Mouse (Mus musculus): ENCODE measurements around the gene Mnat1. TPM values are rescaled to one million over a fixed set of nuclear protein-coding genes. Genes with fewer than 3 reads are reported as not detected.
A peak's percentile ranks its signal among the peaks of the same experiment; 100 is the strongest.
"Not testable (repeated sequence)": the region's sequence is repeated elsewhere in the genome, so short reads cannot be mapped to it uniquely, and the experiment has no call there.

The Mnat1 gene
- 20.8 and 21.6 TPM in 2 replicates for polyA plus RNA-seq (2015; fragmentation: Nextera tagmentation; extraction: Ambion mirVana)

GRCm38 (mm10) chr12:73123093-73124041 lies at the start of gene Mnat1:
Gene Mnat1 (plus strand): TSS chr12:73123717.
- no peak within 1 kb of the TSS for H3K27ac ChIP-seq
- ATAC-seq, result peak; percentile 85
- under 1% methylated on average over 23 of the region's 23 CpGs for WGBS
- H3K4me2 ChIP-seq, result peak within 1 kb of the TSS; percentile 61
- H3K9ac ChIP-seq, result peak within 1 kb of the TSS; percentile 70
- H3K9me3 ChIP-seq (replicated peaks), result no peaks in the 10 kb centered on the region
- H3K36me3 ChIP-seq (ENCODE audit: poor library complexity, severe bottlenecking), result no peaks in the 10 kb centered on the region
- H3K4me3 ChIP-seq, result peak within 1 kb of the TSS; percentile 69
- H3K4me1 ChIP-seq, result peaks cover 14% of the 10 kb centered on the region
- no peaks in the 10 kb centered on the region for H3K27me3 ChIP-seq

DNA sequence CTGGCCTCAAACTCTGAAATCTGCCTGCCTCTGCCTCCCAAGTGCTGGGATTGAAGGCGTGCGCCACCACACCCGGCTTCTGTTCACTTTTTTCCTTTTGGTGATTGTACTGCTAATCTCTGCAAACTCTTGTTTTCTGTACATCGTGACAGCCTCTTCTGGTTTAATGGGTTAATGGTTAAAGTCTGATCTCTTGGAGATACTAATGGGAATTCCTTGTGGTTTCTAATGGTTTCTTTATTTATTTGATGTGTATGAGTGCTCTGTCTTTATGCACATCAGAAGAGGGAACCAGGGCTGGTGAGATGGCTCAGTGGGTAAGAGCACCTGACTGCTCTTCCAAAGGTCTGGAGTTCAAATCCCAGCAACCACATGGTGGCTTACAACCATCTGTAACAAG lies 41.7 kb upstream of the Mnat1 start:
- ATAC-seq; H3K4me3 ChIP-seq; H3K27ac ChIP-seq; H3K4me1 ChIP-seq; H3K36me3 ChIP-seq (ENCODE audit: poor library complexity, severe bottlenecking); H3K27me3 ChIP-seq; H3K9ac ChIP-seq; H3K9me3 ChIP-seq (replicated peaks); H3K4me2 ChIP-seq: not testable (repeated sequence)
- 90% methylated on average over 4 of the region's 4 CpGs for WGBS

GRCm38 (mm10) chr12:73083773-73084172 lies 39.7 kb upstream of the Mnat1 start:
- Histone ChIP-seq H3K27me3 (no peaks in the 10 kb centered on the region), H3K4me2 (no peak overlapping the region), H3K9me3 (replicated peaks) (no peaks in the 10 kb centered on the region), H3K9ac (no peak overlapping the region), H3K27ac (no peak overlapping the region), H3K36me3 (ENCODE audit: poor library complexity, severe bottlenecking) (no peaks in the 10 kb centered on the region), H3K4me1 (no peaks in the 10 kb centered on the region), H3K4me3 (no peak overlapping the region)
- ATAC-seq, result no peak
- 89% methylated on average over 4 of the region's 4 CpGs for WGBS

DNA sequence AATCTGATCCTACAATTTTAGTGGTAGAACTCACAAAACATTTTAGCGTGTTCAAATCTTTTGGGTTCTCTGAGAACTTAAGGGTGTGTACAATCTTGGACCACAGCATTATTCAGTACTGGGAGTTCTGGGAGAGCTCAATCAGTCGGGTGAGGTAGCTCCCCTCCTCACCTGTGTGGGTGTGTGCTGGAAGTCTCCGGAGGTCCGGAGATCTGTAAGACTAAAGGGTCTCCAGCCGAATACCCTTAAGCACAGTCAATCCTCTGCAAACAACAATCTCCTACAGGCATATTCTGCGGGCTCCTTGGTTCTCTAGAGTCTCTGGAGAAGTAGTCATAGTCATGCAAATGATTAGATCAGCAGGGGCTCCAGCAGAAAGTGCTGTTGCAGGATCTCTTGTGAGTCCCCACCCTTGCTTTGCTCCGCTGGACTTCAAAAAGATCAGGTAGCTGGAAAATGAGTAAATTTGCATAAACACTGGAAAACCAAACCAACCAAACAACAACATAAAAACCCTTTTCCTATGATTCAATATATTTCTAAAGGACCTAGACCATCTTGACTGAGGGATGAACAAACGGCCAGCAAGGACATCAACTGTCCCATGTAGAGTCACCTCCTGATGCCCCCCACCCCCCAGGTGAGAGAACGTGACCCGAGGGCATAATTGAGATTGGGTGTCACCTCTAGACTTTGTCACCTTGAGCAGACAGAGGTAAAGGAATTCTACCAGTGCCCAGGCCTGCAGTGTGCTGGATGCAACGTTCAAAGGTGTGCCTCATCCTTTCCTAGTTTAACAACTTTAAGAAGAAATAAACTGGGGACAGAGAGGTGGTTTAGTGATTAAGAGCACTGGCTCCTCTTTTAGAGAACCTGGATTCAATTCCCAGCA lies 37.5 kb upstream of the Mnat1 start:
- no peaks in the 10 kb centered on the region for H3K27me3 ChIP-seq
- ATAC-seq, result no peak
- no peaks in the 10 kb centered on the region for H3K9me3 ChIP-seq (replicated peaks)
- H3K27ac ChIP-seq, result no peak overlapping the region
- H3K4me1 ChIP-seq, result no peaks in the 10 kb centered on the region
- WGBS, result 22% methylated on average over 11 of the region's 11 CpGs
- no peak overlapping the region for H3K9ac ChIP-seq
- H3K4me2 ChIP-seq, result no peak overlapping the region
- no peaks in the 10 kb centered on the region for H3K36me3 ChIP-seq (ENCODE audit: poor library complexity, severe bottlenecking)
- H3K4me3 ChIP-seq, result no peak overlapping the region

DNA sequence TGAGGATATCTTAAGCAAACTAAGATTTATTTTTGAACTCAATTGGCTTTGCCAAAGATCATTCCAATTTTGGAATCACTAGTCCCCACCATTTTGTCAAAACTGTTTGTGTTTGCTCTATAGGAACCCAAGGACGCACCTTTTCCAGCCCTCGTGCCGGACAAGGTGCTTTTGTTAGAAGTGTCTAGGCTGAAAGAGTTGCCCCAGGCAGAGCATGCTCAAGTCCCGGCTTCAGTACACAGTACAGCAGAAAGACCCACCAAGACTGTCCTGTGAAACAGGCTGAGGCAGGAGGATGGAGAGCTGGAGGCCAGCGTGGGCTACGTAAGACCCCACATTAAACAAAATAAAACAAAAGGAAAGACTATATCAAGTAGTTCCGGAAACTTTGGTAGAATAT lies 36.4 kb upstream of the Mnat1 start:
- no peak overlapping the region for H3K27ac ChIP-seq
- ATAC-seq, result no peak
- 88% methylated on average over 7 of the region's 7 CpGs for WGBS

DNA sequence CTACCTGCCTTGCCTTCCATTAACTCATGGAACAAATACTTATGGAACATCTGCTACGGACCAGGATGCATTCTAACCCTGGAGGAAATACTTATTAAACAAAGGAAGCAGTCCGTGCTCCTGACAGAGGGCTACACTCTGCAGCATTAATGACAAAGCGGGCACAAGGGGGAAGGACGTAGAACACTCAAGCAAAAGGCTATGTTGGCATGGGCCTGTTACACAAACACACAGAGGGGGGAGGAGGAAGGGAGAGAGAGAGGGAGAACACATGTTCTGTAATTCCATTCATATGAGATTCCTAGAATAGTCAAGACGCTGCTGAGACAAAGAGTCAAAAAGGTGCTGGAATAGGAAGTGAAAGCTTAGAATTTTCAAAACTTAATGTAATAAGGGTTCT lies 35.0 kb upstream of the Mnat1 start:
- no peak for ATAC-seq
- no peak overlapping the region for H3K27ac ChIP-seq
- WGBS, result 74% methylated on average over 5 of the region's 5 CpGs

More for the DNA sequence above, 36.4 kb upstream of the Mnat1 start:
- H3K36me3 ChIP-seq (ENCODE audit: poor library complexity, severe bottlenecking), result no peaks in the 10 kb centered on the region
- no peaks in the 10 kb centered on the region for H3K27me3 ChIP-seq
- H3K4me1 ChIP-seq, result no peaks in the 10 kb centered on the region
- no peak overlapping the region for H3K4me3 ChIP-seq
- no peak overlapping the region for H3K4me2 ChIP-seq
- no peak overlapping the region for H3K9ac ChIP-seq
- no peaks in the 10 kb centered on the region for H3K9me3 ChIP-seq (replicated peaks)

DNA sequence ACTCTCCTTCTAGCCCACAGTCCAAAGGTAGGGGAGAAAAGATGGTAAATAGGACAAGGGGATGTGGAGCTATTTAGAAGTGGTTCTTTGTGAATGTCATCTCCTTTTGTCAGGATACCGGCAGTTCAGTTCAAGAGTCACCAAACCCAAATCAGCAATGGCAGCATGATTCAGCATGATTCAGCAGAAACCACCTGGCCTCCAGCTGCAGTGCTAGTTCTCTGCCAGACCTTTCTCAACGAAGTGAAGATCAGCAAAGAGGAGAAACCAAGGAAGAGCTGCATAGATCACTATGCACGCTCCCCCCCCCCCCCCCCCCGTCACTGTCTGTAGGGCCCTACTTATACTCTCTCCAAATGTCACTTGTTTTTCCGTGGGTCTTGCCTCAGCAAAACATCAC lies 34.6 kb upstream of the Mnat1 start:
- H3K4me3 ChIP-seq, result no peak overlapping the region
- H3K4me2 ChIP-seq, result no peak overlapping the region
- no peaks in the 10 kb centered on the region for H3K27me3 ChIP-seq
- H3K9ac ChIP-seq, result no peak overlapping the region
- WGBS, result 63% methylated on average over 5 of the region's 5 CpGs
- no peaks in the 10 kb centered on the region for H3K36me3 ChIP-seq (ENCODE audit: poor library complexity, severe bottlenecking)
- no peaks in the 10 kb centered on the region for H3K4me1 ChIP-seq
- H3K27ac ChIP-seq, result no peak overlapping the region
- H3K9me3 ChIP-seq (replicated peaks), result no peaks in the 10 kb centered on the region
- no peak for ATAC-seq

More for the DNA sequence above, 35.0 kb upstream of the Mnat1 start:
- Histone ChIP-seq H3K4me3 (no peak overlapping the region), H3K27me3 (no peaks in the 10 kb centered on the region), H3K4me2 (no peak overlapping the region), H3K9ac (no peak overlapping the region), H3K36me3 (ENCODE audit: poor library complexity, severe bottlenecking) (no peaks in the 10 kb centered on the region), H3K9me3 (replicated peaks) (no peaks in the 10 kb centered on the region), H3K4me1 (no peaks in the 10 kb centered on the region)

- WGBS, result 79% methylated on average over 7 of the region's 7 CpGs
- Histone ChIP-seq H3K9ac (no peak overlapping the region), H3K36me3 (ENCODE audit: poor library complexity, severe bottlenecking) (no peaks in the 10 kb centered on the region), H3K9me3 (replicated peaks) (no peaks in the 10 kb centered on the region), H3K4me3 (no peak overlapping the region), H3K4me1 (no peaks in the 10 kb centered on the region), H3K27ac (no peak overlapping the region), H3K4me2 (no peak overlapping the region), H3K27me3 (no peaks in the 10 kb centered on the region)
- ATAC-seq, result no peak
Observed at GRCm38 (mm10) chr12:73090672-73091335, 32.7 kb upstream of the Mnat1 start.

DNA sequence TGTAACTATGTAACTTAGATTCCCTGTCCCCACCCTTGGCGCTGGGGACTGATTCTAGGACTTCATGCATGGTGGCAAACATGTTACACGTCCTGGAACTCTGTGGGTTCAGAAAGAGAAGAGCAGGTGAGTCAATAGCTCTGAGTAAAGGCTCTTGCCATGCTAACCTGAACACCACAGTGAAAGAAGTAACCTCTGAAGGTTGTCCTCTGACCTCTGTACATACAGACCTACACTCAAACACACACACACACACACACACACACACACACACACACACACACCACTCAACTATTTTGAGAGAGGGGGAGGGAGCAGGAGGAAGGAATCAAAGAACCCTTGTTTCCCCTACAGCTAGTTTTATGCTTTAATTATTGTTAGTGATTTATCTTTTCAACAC lies 29.3 kb upstream of the Mnat1 start:
- Histone ChIP-seq H3K4me1 (no peaks in the 10 kb centered on the region), H3K4me3 (no peak overlapping the region), H3K4me2 (no peak overlapping the region), H3K9ac (no peak overlapping the region), H3K27ac (no peak overlapping the region), H3K36me3 (ENCODE audit: poor library complexity, severe bottlenecking) (no peaks in the 10 kb centered on the region), H3K9me3 (replicated peaks) (no peaks in the 10 kb centered on the region), H3K27me3 (no peaks in the 10 kb centered on the region)
- WGBS, result 75% methylated on average over 2 of the region's 2 CpGs
- no peak for ATAC-seq

DNA sequence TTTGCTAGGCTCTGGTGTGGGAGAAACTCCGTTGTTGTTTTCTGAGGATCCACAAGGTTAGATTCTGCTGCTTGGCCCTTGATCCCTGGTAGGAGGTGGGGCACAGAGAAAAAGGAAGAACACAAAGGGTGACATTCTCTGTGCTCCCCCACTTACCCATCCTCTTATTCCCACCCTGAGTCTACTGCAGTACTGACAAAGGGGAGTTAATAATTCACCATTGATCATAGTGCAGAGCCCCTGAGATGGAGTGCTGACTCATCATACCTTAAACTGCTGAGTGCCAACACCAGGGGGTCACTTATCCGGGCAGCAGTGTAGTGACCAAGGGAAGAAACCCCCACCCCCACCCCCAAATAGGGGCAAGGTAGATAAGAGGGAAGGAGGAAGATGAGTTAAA lies 28.9 kb upstream of the Mnat1 start:
- ATAC-seq, result no peak
- Histone ChIP-seq H3K27me3 (no peaks in the 10 kb centered on the region), H3K9me3 (replicated peaks) (no peaks in the 10 kb centered on the region), H3K4me3 (no peak overlapping the region), H3K4me1 (no peaks in the 10 kb centered on the region), H3K27ac (no peak overlapping the region), H3K9ac (no peak overlapping the region), H3K4me2 (no peak overlapping the region), H3K36me3 (ENCODE audit: poor library complexity, severe bottlenecking) (no peaks in the 10 kb centered on the region)
- WGBS, result 45% methylated on average over 2 of the region's 2 CpGs

GRCm38 (mm10) chr12:73096177-73096576 lies 27.3 kb upstream of the Mnat1 start:
- not testable (repeated sequence) for H3K4me1 ChIP-seq; H3K27me3 ChIP-seq; ATAC-seq; H3K9me3 ChIP-seq (replicated peaks); H3K4me2 ChIP-seq; H3K4me3 ChIP-seq; H3K9ac ChIP-seq; H3K27ac ChIP-seq; H3K36me3 ChIP-seq (ENCODE audit: poor library complexity, severe bottlenecking)
- WGBS, result 89% methylated on average over 5 of the region's 5 CpGs

GRCm38 (mm10) chr12:73098593-73098992 lies 24.9 kb upstream of the Mnat1 start:
- Histone ChIP-seq H3K9me3 (replicated peaks) (peaks cover 5% of the 10 kb centered on the region; the same call in 1 of the 2 replicates), H3K9ac (no peak overlapping the region), H3K4me2 (no peak overlapping the region), H3K4me3 (no peak overlapping the region), H3K4me1 (no peaks in the 10 kb centered on the region), H3K27me3 (no peaks in the 10 kb centered on the region), H3K36me3 (ENCODE audit: poor library complexity, severe bottlenecking) (peaks cover 11% of the 10 kb centered on the region), H3K27ac (no peak overlapping the region)
- ATAC-seq, result no peak
- WGBS, result 96% methylated on average over 4 of the region's 4 CpGs
